Mouse (Mus musculus) ovary, postnatal 10 days (tissue): ENCODE measurements at regions not wholly inside any gene's neighbourhood (a gene's known extent, or its start where the extent isn't known, plus 50 kb on each side); places are given as distances from the start of the nearest gene placed in this dataset.

Experiments
- DNase-seq: peaks from one replicate; pipeline ENCODE4 v3.0.0; 2022; ENCODE audit warnings: low spot score

GRCm38 (mm10) chr1:55888711-55889366, 483.1 kb downstream of the Plcl1 start:
- no peak for DNase-seq

- DNase-seq, result no peak
Observed at GRCm38 (mm10) chr1:55890511-55891151, 484.9 kb downstream of the Plcl1 start.

GRCm38 (mm10) chr1:55891894-55892293, 486.2 kb downstream of the Plcl1 start:
- no peak for DNase-seq

- DNase-seq, result no peak
Observed at GRCm38 (mm10) chr1:55897572-55897971, 491.9 kb downstream of the Plcl1 start.

- DNase-seq, result no peak
Observed at GRCm38 (mm10) chr1:55898031-55898430, 492.3 kb downstream of the Plcl1 start.

- DNase-seq, result no peak
Observed at GRCm38 (mm10) chr1:55900033-55900432, 494.3 kb downstream of the Plcl1 start.

- DNase-seq, result no peak
Observed at GRCm38 (mm10) chr1:55903177-55903576, 497.5 kb downstream of the Plcl1 start.

GRCm38 (mm10) chr1:55904571-55904970, 498.9 kb downstream of the Plcl1 start:
- DNase-seq, result no peak

- DNase-seq, result no peak
Observed at GRCm38 (mm10) chr1:55905232-55905631, 499.5 kb downstream of the Plcl1 start.

- DNase-seq, result no peak
Observed at GRCm38 (mm10) chr1:55910024-55910423, 504.3 kb downstream of the Plcl1 start.

- DNase-seq, result no peak
Observed at GRCm38 (mm10) chr1:55914284-55914683, 508.6 kb downstream of the Plcl1 start.

- DNase-seq, result no peak
Observed at GRCm38 (mm10) chr1:55915940-55916339, 510.2 kb downstream of the Plcl1 start.

GRCm38 (mm10) chr1:55919516-55919915, 513.8 kb downstream of the Plcl1 start:
- DNase-seq, result no peak

- DNase-seq, result no peak
Observed at GRCm38 (mm10) chr1:55946786-55947549, 541.2 kb downstream of the Plcl1 start.

- DNase-seq, result no peak
Observed at GRCm38 (mm10) chr1:55947618-55948283, 542.0 kb downstream of the Plcl1 start.

- no peak for DNase-seq
Observed at GRCm38 (mm10) chr1:55949606-55950005, 543.9 kb downstream of the Plcl1 start.

- DNase-seq, result no peak
Observed at GRCm38 (mm10) chr1:55957804-55958445, 552.2 kb downstream of the Plcl1 start.

GRCm38 (mm10) chr1:55960291-55960690, 554.6 kb downstream of the Plcl1 start:
- peak; percentile 21 for DNase-seq

- no peak for DNase-seq
Observed at GRCm38 (mm10) chr1:55963867-55964266, 558.1 kb downstream of the Plcl1 start.

GRCm38 (mm10) chr1:55966273-55966672, 560.6 kb downstream of the Plcl1 start:
- no peak for DNase-seq

GRCm38 (mm10) chr1:55967869-55968268, 562.1 kb downstream of the Plcl1 start:
- DNase-seq, result no peak

- no peak for DNase-seq
Observed at GRCm38 (mm10) chr1:55977796-55978195, 572.1 kb downstream of the Plcl1 start.
